Mouse (Mus musculus): Measurements from ENCODE around the gene Gm1979. TPM values are rescaled to one million over a fixed set of nuclear protein-coding genes. Genes with fewer than 3 reads are reported as not detected.
"Not testable (repeated sequence)": the region's sequence is repeated elsewhere in the genome, so short reads cannot be mapped to it uniquely, and the experiment has no call there.

Gene Gm1979
- total and polyA plus RNA-seq, 2 experiments: not detected

DNA sequence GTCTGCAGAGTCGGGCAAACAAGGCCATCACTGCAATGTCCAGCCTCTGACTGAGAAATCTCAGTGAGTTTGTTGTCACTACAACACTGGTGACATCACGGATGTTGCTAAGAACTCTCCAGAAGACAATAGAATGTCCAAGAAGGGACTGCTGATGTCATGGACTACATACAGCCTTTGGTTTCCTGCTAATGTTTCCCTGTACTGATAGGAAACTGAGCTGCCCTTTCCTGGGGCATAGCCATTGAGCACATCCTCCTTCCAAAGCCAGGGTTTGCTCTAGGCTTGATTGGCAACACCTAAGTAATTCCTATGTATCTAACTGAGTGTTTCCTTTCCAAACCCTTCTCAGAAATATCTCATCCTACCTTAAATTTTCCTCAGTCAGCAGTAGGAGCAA lies 50.3 kb downstream of the Gm1979 start, which contains the start of gene Gm21671:
TSS of gene Gm21671 (minus strand) at position 101 of the 400 bp plus-strand sequence.
- WGBS: 59% methylated on average over 2 of the region's 2 CpGs
- not testable (repeated sequence) for H3K79me2 ChIP-seq (ENCODE audit: control insufficient read depth, insufficient read depth, low read length); H3K27me3 ChIP-seq (ENCODE audit: control insufficient read depth, insufficient read depth, low read length); H3K4me3 ChIP-seq (ENCODE audit: insufficient read depth, low read depth, low read length); H3K36me3 ChIP-seq (ENCODE audit: control insufficient read depth, insufficient read depth, low read length); H3K9ac ChIP-seq (ENCODE audit: low read depth, low read length); H3K27ac ChIP-seq (replicated peaks; ENCODE audit: insufficient read depth, low read depth, low read length); DNase-seq (ENCODE audit: extremely low read depth, low read depth, low spot score); H3K4me1 ChIP-seq (ENCODE audit: control insufficient read depth, insufficient read depth, low read length)

Other genes starting within 250 kb of the Gm1979 start
- 0.18 and 0.20 TPM in 2 replicates for gene Actr3b, start 244.8 kb downstream of the Gm1979 start, total RNA-seq (2014; rRNA removed)
- 0.07 TPM in 1 of 2 replicates, not detected in the other for gene Actr3b, start 244.8 kb downstream of the Gm1979 start, polyA plus RNA-seq (2012; rRNA removed)
- gene Gm21663, start 62.4 kb downstream of the Gm1979 start, total RNA-seq (2014; rRNA removed): not detected in 2 replicates
- not detected in 2 replicates for gene Gm21663, start 62.4 kb downstream of the Gm1979 start, polyA plus RNA-seq (2012; rRNA removed)
- gene Gm21671, start 50.4 kb downstream of the Gm1979 start, total RNA-seq (2014; rRNA removed): not detected in 2 replicates
- not detected in 2 replicates for gene Gm21671, start 50.4 kb downstream of the Gm1979 start, polyA plus RNA-seq (2012; rRNA removed)
- gene Gm21680, start 32.1 kb downstream of the Gm1979 start, total RNA-seq (2014; rRNA removed): not detected in 2 replicates
- gene Gm21680, start 32.1 kb downstream of the Gm1979 start, polyA plus RNA-seq (2012; rRNA removed): not detected in 2 replicates
- gene Gm21698, start 16.1 kb downstream of the Gm1979 start, total RNA-seq (2014; rRNA removed): not detected in 2 replicates
- gene Gm21698, start 16.1 kb downstream of the Gm1979 start, polyA plus RNA-seq (2012; rRNA removed): not detected in 2 replicates
- gene Gm5862, start 18.1 kb upstream of the Gm1979 start, total RNA-seq (2014; rRNA removed): not detected in 2 replicates
- gene Gm5862, start 18.1 kb upstream of the Gm1979 start, polyA plus RNA-seq (2012; rRNA removed): not detected in 2 replicates
- gene Speer4a, start 34.8 kb upstream of the Gm1979 start, total RNA-seq (2014; rRNA removed): not detected in 2 replicates
- not detected in 2 replicates for gene Speer4a, start 34.8 kb upstream of the Gm1979 start, polyA plus RNA-seq (2012; rRNA removed)
- not detected in 2 replicates for gene Gm7347, start 53.8 kb upstream of the Gm1979 start, total RNA-seq (2014; rRNA removed)
- gene Gm7347, start 53.8 kb upstream of the Gm1979 start, polyA plus RNA-seq (2012; rRNA removed): not detected in 2 replicates
- not detected in 2 replicates for gene Gm10471, start 84.5 kb upstream of the Gm1979 start, total RNA-seq (2014; rRNA removed)
- gene Gm10471, start 84.5 kb upstream of the Gm1979 start, polyA plus RNA-seq (2012; rRNA removed): not detected in 2 replicates
- gene 5031410I06Rik, start 100.6 kb upstream of the Gm1979 start, total RNA-seq (2014; rRNA removed): not detected in 2 replicates
- gene 5031410I06Rik, start 100.6 kb upstream of the Gm1979 start, polyA plus RNA-seq (2012; rRNA removed): not detected in 2 replicates
- not detected in 2 replicates for gene Gm10220, start 116.6 kb upstream of the Gm1979 start, total RNA-seq (2014; rRNA removed)
- gene Gm10220, start 116.6 kb upstream of the Gm1979 start, polyA plus RNA-seq (2012; rRNA removed): not detected in 2 replicates